Mouse (Mus musculus) layer of hippocampus, adult 8-10 months (tissue): ENCODE measurements at regions not wholly inside any gene's neighbourhood (a gene's known extent, or its start where the extent isn't known, plus 50 kb on each side); places are given as distances from the start of the nearest gene placed in this dataset.

Experiments
- DNase-seq, 2 experiments: peaks; one replicate each; pipeline ENCODE4 v3.0.0; 2022; ENCODE audit warnings: low spot score in 2 of 2
- microRNA-seq, 2 experiments: library from miRNA; unstranded; fragments of <30 nt; microRNA quantifications; one replicate each; pipeline ENCODE4 v1.2.0; 2022

DNA sequence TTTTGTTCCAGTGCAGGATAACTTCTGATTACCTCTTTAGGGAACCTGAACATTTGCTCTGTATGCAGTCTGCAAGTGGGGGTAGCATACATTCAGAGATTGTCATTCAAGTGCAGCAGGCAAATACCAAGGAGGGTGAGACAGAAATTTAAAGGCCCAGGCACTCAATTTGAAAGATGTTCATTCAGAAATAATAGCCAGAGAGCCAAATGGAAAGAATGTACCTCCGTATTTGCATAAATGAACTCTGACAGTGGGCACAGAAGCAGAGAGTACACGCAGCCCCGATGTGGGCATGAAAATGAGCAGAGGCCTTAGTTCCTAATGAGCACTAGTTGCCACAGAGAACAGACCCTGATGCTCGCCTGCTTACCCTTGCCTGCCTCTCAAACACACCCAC lies 958.8 kb upstream of the Flrt2 start:
- DNase-seq, result no peak

DNA sequence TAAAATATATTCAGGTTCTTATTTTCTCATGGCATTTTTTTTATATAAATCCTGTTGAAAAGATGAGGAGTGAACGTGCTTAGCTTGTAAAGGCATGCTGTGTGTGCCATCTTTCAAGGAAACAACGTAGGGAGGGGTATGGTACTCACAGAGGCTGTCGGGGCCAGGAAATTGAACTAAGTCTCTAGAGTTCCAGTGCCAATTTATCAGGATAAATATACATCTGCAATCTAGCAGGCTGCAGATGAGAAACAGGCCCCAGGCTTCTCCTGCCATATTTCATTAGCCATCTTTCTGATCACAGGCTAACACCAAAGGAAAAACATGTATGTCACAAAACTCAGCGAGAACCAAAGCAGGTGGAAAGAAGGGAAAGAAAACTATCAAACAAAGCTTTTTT lies 954.8 kb upstream of the Flrt2 start:
- DNase-seq, result no peak

DNA sequence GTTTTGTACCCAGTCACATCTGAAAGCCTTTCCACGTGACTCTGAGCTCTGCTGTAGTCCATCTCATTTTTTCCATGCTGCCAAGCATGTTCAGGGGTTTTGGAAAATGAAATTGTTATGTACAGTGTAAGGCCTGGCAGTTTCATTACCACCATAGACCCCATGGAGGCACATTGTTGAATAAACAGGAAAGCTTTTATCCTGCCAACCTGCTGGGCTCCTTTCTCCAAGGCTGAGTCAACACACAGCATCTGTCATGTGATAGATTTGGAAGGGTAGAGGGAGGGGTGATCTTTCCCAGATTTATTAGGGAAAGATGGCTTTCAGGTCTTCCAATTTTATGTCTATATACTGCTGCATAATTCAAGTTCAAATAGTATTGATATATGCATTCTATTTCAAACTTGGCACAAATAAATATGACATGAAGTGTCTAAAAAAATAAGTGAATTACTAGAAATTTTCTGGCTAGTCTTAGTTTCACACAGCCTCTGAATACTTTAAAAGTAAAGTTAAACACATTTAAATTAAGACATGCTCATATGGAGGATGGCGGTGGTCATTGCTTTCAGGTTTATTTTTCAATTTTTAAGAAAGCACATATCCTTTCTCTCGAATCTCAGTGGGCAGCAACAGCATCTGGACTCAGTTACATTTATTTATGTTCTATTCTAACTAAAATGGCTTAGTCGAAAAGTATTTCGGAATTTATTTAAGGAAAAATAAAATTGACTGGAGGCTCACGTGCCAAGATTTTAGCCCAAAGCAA lies 942.1 kb upstream of the Flrt2 start:
- DNase-seq, result peak in 1 of 2 experiments; percentile 7

DNA sequence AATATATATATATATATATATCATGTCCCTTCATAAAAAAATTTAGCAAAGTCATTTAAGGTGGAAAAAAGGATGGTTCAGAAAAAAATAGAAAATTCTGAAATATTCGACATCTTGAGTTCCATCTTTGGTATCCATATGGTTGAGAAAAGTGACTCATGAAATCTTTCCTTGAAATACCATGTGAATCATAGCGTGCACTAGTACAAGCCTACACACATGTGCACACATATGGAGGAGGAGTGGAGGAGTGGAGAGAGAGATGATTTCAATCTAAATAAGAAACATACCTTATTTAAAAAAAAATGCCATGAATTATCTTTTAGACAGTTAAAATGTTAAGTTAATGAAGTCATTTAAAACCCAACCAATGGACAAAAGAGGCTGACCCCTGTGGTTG lies 936.3 kb upstream of the Flrt2 start:
- DNase-seq, result no peak

DNA sequence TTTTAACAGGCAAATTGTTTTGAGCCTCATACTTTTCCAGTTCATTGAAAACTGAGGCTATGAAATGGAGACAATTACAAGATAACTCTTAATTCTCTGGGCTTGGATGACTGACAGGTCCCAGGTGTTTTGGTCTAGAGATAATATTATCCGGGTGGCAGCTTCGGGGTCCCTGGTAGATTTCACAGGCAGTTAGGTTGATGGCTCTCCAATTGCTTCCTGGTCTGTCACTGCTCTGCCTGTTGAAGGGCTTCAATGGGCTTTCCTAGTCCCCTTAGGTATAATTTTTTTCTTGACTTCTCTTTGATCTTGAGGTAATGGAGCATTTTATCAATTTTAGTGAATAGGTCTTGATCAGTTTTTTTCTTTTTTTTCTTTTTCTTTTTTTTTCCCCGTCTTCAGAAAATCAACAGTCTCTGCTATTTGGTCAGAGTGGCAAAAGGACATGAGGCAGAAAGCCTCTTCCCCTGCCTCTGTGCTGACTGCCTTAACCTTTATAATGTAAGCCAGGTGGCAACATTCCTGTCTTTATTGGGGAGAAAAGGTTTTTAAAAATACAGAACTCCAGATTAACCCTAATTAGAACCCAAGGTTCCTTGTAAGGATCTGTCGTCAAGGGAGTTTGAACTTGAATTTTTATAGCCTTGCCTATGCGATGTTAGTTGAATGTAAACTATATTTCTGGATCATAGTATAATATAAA lies 896.0 kb upstream of the Flrt2 start:
- no peak for DNase-seq

DNA sequence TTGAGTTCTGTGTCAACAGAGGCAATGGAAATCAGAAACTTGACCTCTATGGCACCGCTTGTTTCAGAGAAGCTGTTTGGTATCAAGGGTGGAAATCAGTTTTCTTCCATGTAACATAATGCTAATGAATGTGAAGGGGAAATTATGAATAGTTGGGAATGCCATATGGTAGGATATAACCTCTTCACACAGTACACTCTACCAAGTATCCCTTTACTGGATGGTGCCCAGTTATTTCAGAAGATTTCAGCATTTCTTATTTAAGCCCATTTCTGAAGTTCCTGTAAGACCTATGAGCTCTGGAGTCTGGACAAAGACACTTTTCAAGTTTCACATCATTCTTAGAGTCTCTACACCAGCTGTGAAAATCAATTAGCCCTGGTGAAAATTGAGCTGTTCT lies 887.3 kb upstream of the Flrt2 start:
- no peak for DNase-seq

DNA sequence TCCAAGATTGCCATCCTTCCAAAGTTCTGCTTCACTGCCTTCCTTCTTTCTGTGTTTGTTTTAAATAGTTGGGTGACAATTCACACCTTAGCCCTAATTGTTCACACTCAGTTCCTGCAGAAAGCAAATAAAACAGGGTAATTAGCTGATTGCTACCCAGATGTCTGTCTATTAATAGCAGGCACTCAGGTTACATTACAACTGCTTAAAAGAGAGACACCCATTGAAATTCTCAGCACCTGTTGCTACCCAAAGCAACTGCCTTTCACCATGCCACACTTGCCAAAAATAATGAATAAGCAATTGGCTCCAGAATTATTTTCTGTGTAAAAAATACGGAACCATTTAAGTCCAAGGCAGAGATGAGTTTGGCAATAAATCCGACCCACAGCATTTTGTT lies 860.6 kb upstream of the Flrt2 start:
- no peak for DNase-seq

DNA sequence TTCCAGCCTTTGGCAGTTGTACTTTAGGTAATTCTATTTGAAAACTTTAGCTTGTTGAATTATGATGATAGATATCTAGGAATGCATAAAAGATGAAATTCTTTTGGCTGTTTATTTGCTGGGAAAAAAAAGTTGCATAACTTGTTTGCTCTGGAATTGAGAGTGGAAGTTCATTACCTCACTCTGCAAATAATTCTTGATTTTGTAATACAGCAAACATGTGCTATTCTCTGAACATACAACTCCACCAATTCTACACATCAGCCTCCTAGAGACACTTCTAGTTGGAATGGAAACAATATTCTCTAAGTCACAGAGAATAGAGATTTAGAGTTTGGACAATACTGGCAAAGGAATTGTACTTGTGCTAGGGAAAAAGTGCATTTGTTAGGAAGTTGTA lies 829.3 kb upstream of the Flrt2 start:
- DNase-seq, result no peak

DNA sequence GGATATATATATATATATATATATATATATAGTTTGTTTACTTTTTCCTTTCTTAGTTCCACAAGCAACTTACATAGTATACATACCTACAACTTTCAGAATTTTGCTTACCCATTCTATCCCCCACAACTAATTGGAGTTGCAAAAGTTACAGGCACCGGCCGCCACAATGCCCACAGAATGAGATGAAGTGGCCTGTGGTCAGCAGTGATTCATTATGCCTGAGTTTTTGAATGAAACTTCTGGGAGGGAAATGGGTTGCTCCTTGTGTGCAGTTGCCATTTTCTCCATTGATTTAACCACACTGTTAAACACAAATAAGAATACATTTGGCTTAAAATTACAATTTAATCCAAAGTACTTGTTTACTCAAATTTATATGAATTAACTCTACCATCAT lies 781.2 kb upstream of the Flrt2 start:
- DNase-seq, result no peak

DNA sequence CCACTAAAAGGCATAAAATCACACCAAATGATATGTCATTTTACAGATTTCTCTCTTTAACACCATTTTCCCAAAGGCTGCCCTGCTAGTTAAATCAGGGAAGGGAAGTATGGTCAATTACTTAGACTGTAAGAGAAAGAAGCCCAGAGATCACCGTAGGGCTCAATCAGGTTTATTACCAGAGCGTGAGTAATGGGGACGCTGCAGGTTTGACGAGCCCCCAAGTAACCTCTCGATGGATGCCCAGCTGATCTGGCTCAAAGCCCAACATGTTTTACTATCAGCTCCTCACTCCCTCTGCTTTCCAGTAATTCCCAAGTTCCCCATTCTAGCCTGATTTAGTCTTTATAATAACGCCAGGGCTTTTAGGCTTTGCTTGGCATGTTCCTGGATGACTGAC lies 749.0 kb upstream of the Flrt2 start:
- DNase-seq, result no peak

Small RNA genes in the stretch of these regions (microRNA-seq; reads per million reads assigned to microRNA genes)
- gene Mir8099-2, result 0 reads per million in 2 experiments
